Mouse (Mus musculus) thymus, adult 2 months (tissue): ENCODE results near the gene Xpo4.

ENCODE experiments used
- CTCF ChIP-seq: fragments of 200-500 bp; IDR thresholded peaks from 2 replicates; pipeline ENCODE4 v1.5.1; 2012; ENCODE audit warnings: mild to moderate bottlenecking, control low read depth, low read length, moderate library complexity, borderline replicate concordance; ENCODE audit not compliant: control insufficient read depth, poor library complexity, insufficient read depth; ENCODE audit errors: extremely low read depth
- POLR2A ChIP-seq: fragments of 200-500 bp; IDR thresholded peaks from 2 replicates; pipeline ENCODE4 v1.6.1; 2012; ENCODE audit warnings: mild to moderate bottlenecking, low read length, control low read depth, moderate library complexity; ENCODE audit not compliant: control insufficient read depth, poor library complexity, insufficient read depth; ENCODE audit errors: extremely low read depth

DNA sequence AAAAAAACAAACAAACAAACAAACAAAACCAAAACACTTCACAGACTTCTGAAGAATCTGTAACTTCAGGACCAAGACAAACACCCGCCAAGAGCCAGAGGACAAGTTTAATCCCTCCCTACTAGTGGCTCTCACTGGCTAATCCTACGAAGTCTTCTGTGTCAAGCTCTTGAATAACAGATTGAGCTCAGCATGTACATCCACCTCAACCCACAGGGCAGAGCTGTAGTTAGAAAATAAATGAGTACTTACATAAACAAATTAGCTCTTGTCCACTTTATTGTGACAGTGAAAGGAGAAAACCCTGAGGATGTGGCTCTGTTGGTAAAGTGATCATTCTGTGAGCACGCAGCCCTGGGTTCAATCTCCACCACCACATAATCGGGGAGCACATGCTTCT, 43.5 kb downstream of the Xpo4 start:
- TF ChIP-seq CTCF (no peak), POLR2A (no peak)
